In genomic region chr11:97181061-97181460, GRCm38 (mm10) we compare ENCODE assay signal across 19 mouse cellular contexts.
"Had no signal": no experiment of that assay in that cellular context is flagged by ENCODE, and none has a peak within 500 bp of the region (broad histone marks: within the 10 kb centered on the region; RNA-seq: fewer than 3 reads in every experiment).

No protein-coding gene starts in this region.

- DNase-seq: lung, adult 18-20 months; lung, embryonic 14.5 days; lung, postnatal 10 days; lung, postnatal 4 days; midbrain, embryonic 14.5 days; retina, postnatal 1 day; right cerebral cortex, adult 18-20 months; right cerebral cortex, postnatal 25 days; right cerebral cortex, postnatal 4 days; spleen, adult 18-20 months; thymus, adult 18-20 months; thymus, postnatal 25 days; thymus, postnatal 4 days had no signal

- H3K27ac ChIP-seq: midbrain, embryonic 10.5 days; midbrain, embryonic 12.5 days; neural tube, embryonic 13.5 days; neural tube, embryonic 15.5 days had no signal

- ATAC-seq: midbrain, embryonic 16.5 days had no signal

- H3K4me3 ChIP-seq: midbrain, embryonic 10.5 days; midbrain, embryonic 12.5 days; myocyte; neural tube, embryonic 13.5 days; neural tube, embryonic 15.5 days had no signal

- H3K4me2 ChIP-seq: lung, embryonic 14.5 days; midbrain, embryonic 12.5 days; neural tube, embryonic 13.5 days; neural tube, embryonic 15.5 days had no signal

- H3K9me3 ChIP-seq: midbrain, embryonic 10.5 days; midbrain, embryonic 12.5 days; neural tube, embryonic 13.5 days; neural tube, embryonic 15.5 days had no signal

- H3K9ac ChIP-seq: lung, embryonic 14.5 days; midbrain, embryonic 12.5 days; neural tube, embryonic 13.5 days; neural tube, embryonic 15.5 days had no signal

- H3K27me3 ChIP-seq: midbrain, embryonic 12.5 days; neural tube, embryonic 13.5 days; neural tube, embryonic 15.5 days had no signal
